Mouse (Mus musculus): ENCODE measurements at regions not wholly inside any gene's neighbourhood (a gene's known extent, or its start where the extent isn't known, plus 50 kb on each side); places are given as distances from the start of the nearest gene placed in this dataset.

DNA sequence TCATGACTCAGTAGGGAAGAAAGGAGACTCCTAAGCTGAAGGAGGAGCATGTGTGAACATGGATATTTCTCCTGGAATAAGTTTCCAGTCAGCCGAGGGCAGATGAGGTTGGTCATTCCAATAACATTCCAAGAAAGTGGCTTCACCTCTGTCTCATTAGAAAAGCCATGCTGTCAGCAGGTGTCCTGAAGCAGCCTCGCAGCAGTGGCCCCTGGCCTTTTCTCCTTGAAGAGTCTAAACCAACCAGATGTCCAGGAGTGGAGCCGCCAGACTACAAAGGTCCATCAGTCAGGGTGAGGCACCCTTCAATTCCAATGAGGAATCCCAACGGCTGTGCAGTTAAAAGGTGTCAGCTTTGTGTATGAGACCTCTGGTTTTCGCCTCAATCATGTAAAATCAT lies 197.2 kb upstream of the Klf3 start:
- DNase-seq (ENCODE audit: low spot score): no peak

GRCm38 (mm10) chr5:64609378-64610087 lies 193.7 kb upstream of the Klf3 start:
- no peak for DNase-seq (ENCODE audit: low spot score)

DNA sequence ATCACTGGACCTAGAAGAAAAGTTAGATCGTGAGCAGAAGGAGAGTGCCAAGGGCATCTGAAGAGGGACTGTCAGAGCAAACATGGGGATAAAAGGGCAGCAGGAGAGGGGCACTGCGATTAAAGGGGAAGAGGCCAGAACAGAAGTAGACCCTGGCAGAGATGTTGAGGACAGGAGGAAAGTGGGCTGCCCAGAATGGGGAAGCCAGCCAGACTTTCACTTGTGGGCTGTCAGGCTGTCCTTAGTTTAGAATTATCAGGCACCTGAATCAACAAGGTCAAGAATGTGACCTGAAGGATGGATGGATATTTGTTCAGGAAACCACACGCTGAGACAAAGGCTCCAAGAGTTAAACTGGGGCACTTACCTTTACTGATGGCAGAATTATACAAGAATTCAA lies 193.0 kb upstream of the Klf3 start:
- DNase-seq (ENCODE audit: low spot score): no peak

- DNase-seq (ENCODE audit: low spot score): no peak
These were observed 192.4 kb upstream of the Klf3 start for GRCm38 (mm10) chr5:64610562-64611405.

- no peak for DNase-seq (ENCODE audit: low spot score)
These were observed 191.2 kb upstream of the Klf3 start for GRCm38 (mm10) chr5:64612017-64612416.

GRCm38 (mm10) chr5:64613696-64614095 lies 189.5 kb upstream of the Klf3 start:
- DNase-seq (ENCODE audit: low spot score): no peak

DNA sequence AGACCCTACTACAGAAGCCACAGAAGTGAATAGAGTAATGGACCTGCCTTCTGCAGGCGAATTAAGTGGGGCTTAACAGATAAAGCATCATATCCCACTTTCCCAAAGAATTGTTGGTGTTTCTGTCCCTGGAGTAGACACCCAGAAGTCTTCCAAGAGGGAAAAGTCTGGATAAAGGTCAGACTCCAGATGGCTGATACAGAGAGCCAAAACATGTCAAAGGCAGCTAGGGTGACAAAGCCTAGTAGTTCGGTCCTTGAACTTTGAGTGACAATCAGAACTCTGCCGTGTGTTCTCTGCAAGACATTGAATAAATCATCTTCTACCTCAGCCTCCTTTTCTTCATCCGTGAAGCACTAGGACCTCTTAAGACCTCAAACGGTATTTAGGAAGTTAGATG lies 185.1 kb upstream of the Klf3 start:
- no peak for DNase-seq (ENCODE audit: low spot score)

- no peak for DNase-seq (ENCODE audit: low spot score)
These were observed 183.4 kb upstream of the Klf3 start for GRCm38 (mm10) chr5:64619752-64620151.

DNA sequence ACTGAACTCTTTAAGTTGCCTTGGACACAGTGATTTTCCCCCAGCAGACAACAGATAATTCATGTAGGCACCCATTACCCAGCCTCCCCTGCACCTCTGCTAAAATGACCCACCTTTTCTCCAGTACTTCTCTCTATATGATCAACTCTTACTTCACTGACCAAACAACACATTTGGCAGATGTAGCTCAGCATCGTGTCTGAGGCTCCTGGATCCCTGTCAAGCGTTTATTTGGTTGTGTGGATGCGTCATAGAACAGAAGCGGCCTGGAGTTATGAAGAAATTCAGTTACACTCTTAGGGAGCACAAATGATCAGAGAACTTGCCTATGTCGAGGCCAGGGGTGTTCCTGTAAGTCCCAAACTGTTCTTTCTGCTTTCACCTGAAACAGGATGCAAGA lies 182.5 kb upstream of the Klf3 start:
- DNase-seq (ENCODE audit: low spot score): no peak

GRCm38 (mm10) chr5:64621386-64621785 lies 181.8 kb upstream of the Klf3 start:
- no peak for DNase-seq (ENCODE audit: low spot score)

GRCm38 (mm10) chr5:64623653-64624052 lies 179.5 kb upstream of the Klf3 start:
- DNase-seq (ENCODE audit: low spot score): no peak

DNA sequence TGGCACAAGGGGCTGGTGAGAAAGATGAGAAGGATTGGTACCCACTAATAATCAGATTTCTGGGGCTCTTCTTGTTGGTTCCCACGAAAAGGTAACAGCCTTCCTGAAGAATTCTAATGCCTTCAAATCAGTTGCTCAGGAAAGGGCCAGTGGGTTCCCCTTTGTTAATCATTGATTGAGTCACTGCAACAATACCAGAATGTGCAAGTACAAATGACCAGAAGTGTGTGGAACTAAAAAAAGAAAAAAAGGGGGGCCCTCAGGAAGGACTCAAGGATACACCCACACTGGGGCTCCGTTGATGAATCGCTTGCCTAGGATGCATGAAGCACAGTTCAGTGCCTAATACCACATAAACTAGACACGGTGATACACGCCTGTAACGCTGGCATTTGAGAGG lies 179.0 kb upstream of the Klf3 start:
- no peak for DNase-seq (ENCODE audit: low spot score)

DNA sequence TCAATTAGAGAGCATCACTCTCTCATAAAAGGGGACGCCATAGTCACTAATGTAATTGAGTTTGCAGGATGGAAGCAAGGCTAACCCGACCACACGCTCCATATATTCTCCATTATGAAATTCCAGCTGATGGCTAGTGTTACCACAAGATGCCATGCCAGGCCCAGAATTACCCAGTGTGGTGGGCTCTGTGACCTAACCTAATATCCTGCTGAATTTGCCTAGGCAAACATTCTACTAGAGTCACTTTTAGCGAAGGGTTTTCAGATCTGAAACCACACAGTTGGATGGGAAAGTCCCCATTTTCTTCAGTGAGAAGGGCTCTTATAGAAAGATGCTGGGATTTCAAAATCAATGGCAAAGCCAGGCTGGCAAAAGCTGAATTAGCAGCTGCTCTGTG lies 177.8 kb upstream of the Klf3 start:
- DNase-seq (ENCODE audit: low spot score): no peak

- no peak for DNase-seq (ENCODE audit: low spot score)
These were observed 177.3 kb upstream of the Klf3 start for GRCm38 (mm10) chr5:64625841-64626298.

DNA sequence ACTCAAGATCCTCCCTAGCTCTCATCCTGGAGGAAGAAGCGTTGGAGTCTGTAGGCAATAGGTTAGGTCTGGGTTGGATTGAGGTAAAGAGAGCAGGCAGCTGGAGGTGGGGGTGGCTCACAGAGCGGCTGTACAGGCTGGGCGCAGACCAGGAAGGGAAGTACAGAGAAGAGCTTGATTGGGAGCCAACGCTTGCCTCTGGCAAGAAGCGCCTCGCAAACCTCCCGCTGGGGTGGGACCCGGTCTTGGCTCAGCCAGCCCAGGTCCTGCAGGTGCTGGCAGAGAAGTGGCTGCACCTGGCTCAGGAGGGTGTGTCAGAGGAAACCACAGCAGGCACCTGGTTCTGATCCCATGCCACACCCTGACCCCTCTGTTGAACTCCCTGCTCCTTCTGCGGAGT lies 176.8 kb upstream of the Klf3 start:
- no peak for DNase-seq (ENCODE audit: low spot score)

DNA sequence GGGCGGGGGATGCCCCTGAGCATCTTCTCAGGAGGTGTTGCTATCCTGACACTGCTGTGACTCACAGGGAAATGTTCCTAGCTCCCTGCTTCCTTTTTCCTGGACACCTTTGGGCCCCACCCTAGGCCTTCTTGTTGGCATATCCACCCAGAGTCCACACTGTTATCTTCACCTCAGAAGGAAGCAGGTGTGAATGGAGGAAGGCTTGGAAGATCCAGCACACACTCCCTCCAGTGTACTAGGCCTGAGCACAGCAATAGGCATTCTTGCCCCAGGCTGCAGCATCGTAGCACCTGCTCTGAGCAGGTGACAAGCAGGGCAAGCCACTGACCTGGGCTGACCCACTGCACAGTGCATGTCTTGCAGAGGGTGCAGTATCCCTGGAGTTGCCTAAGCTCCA lies 172.6 kb upstream of the Klf3 start:
- no peak for DNase-seq (ENCODE audit: low spot score)

- no peak for DNase-seq (ENCODE audit: low spot score)
These were observed 171.0 kb upstream of the Klf3 start for GRCm38 (mm10) chr5:64632171-64632570.

- DNase-seq (ENCODE audit: low spot score): no peak
These were observed 169.2 kb upstream of the Klf3 start for GRCm38 (mm10) chr5:64634008-64634407.

DNA sequence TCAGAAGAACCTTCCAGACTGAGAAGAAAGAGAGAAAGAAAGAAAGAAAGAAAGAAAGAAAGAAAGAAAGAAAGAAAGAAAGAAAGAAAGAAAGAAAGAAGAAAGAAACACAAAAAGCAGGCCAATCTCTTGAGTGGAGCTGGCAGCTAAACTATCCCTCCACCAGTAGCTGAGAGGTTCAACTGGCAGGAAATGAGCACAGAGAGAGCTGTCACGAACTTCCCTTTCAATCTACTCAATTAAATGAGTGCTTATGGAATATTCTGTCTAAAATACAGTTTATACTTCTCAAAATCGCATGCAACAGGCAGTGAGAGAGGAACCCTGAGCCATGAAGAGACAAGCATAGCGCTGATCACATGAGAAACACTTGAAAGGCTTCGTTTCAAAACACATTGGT lies 168.5 kb upstream of the Klf3 start:
- DNase-seq (ENCODE audit: low spot score): no peak

- DNase-seq (ENCODE audit: low spot score): no peak
These were observed 166.9 kb upstream of the Klf3 start for GRCm38 (mm10) chr5:64636301-64636700.

- DNase-seq (ENCODE audit: low spot score): no peak
These were observed 159.6 kb upstream of the Klf3 start for GRCm38 (mm10) chr5:64643584-64643983.

- no peak for DNase-seq (ENCODE audit: low spot score)
These were observed 155.6 kb upstream of the Klf3 start for GRCm38 (mm10) chr5:64647417-64648125.

GRCm38 (mm10) chr5:64648492-64648891 lies 154.7 kb upstream of the Klf3 start:
- DNase-seq (ENCODE audit: low spot score): no peak

Measured in layer of hippocampus, adult 9-10 months (tissue).